Mouse (Mus musculus): ENCODE measurements around the gene Zmiz1. TPM values are rescaled to one million over a fixed set of nuclear protein-coding genes. Genes with fewer than 3 reads are reported as not detected.

Zmiz1 gene
- polyA plus RNA-seq, 1 experiment: 27.3 TPM

GRCm38 (mm10) chr14:25639979-25640378 is 181.0 kb downstream of the Zmiz1 start:
- Histone ChIP-seq H3K27me3 (ENCODE audit: control insufficient read depth, insufficient read depth, insufficient read length) (no peaks in the 10 kb centered on the region), H3K4me3 (ENCODE audit: insufficient read depth, poor library complexity, severe bottlenecking) (no peak overlapping the region), H3K79me3 (ENCODE audit: low read depth) (no peaks in the 10 kb centered on the region), H3K79me2 (ENCODE audit: control insufficient read depth, insufficient read depth) (peaks cover 15% of the 10 kb centered on the region), H3K36me3 (ENCODE audit: control insufficient read depth, insufficient read depth) (peaks cover 34% of the 10 kb centered on the region), H3ac (ENCODE audit: control insufficient read depth, insufficient read length, low read depth) (no peak overlapping the region)
- TF ChIP-seq FOSL1 (IDR thresholded peaks at IDR 0.05; ENCODE audit: insufficient read depth, low read length, poor library complexity, severe bottlenecking): no peak
- TF ChIP-seq CEBPB (IDR thresholded peaks at IDR 0.05; ENCODE audit: low read depth): no peak
- no peak for TF ChIP-seq USF1 (IDR thresholded peaks at IDR 0.05; ENCODE audit: low read depth)

- Histone ChIP-seq H3K36me3 (ENCODE audit: control insufficient read depth, insufficient read depth) (peaks cover 36% of the 10 kb centered on the region), H3K79me2 (ENCODE audit: control insufficient read depth, insufficient read depth) (peaks cover 15% of the 10 kb centered on the region), H3K4me3 (ENCODE audit: insufficient read depth, poor library complexity, severe bottlenecking) (no peak overlapping the region), H3K79me3 (ENCODE audit: low read depth) (no peaks in the 10 kb centered on the region), H3ac (ENCODE audit: control insufficient read depth, insufficient read length, low read depth) (no peak overlapping the region), H3K27me3 (ENCODE audit: control insufficient read depth, insufficient read depth, insufficient read length) (no peaks in the 10 kb centered on the region)
- TF ChIP-seq MAX (IDR thresholded peaks at IDR 0.05) (peak; percentile 22), CEBPB (IDR thresholded peaks at IDR 0.05; ENCODE audit: low read depth) (no peak), FOSL1 (IDR thresholded peaks at IDR 0.05; ENCODE audit: insufficient read depth, low read length, poor library complexity, severe bottlenecking) (peak; percentile 50), CTCF (IDR thresholded peaks at IDR 0.05; ENCODE audit: control insufficient read depth, insufficient read depth, insufficient read length) (no peak)
Observed at GRCm38 (mm10) chr14:25640421-25641056, 181.6 kb downstream of the Zmiz1 start.

- Histone ChIP-seq H3K27me3 (ENCODE audit: control insufficient read depth, insufficient read depth, insufficient read length) (no peaks in the 10 kb centered on the region), H3K36me3 (ENCODE audit: control insufficient read depth, insufficient read depth) (peaks cover 40% of the 10 kb centered on the region), H3K4me3 (ENCODE audit: insufficient read depth, poor library complexity, severe bottlenecking) (no peak overlapping the region), H3K79me3 (ENCODE audit: low read depth) (no peaks in the 10 kb centered on the region), H3ac (ENCODE audit: control insufficient read depth, insufficient read length, low read depth) (no peak overlapping the region), H3K79me2 (ENCODE audit: control insufficient read depth, insufficient read depth) (peaks cover 15% of the 10 kb centered on the region)
- TF ChIP-seq MYOD1 (IDR thresholded peaks at IDR 0.05; ENCODE audit: control insufficient read depth, insufficient read length, low read depth) (no peak), CTCF (IDR thresholded peaks at IDR 0.05; ENCODE audit: control insufficient read depth, insufficient read depth, insufficient read length) (no peak), FOSL1 (IDR thresholded peaks at IDR 0.05; ENCODE audit: insufficient read depth, low read length, poor library complexity, severe bottlenecking) (no peak), MYOG (IDR thresholded peaks at IDR 0.05; ENCODE audit: control insufficient read depth, extremely low read depth, insufficient read length) (no peak), USF1 (IDR thresholded peaks at IDR 0.05; ENCODE audit: low read depth) (no peak), MAX (IDR thresholded peaks at IDR 0.05) (no peak), CEBPB (IDR thresholded peaks at IDR 0.05; ENCODE audit: low read depth) (no peak)
Observed at GRCm38 (mm10) chr14:25641067-25641466, 182.1 kb downstream of the Zmiz1 start.

GRCm38 (mm10) chr14:25645717-25646116 is 186.7 kb downstream of the Zmiz1 start:
- no peaks in the 10 kb centered on the region for H3K27me3 ChIP-seq (ENCODE audit: control insufficient read depth, insufficient read depth, insufficient read length)
- TF ChIP-seq MAX (IDR thresholded peaks at IDR 0.05) (no peak), CEBPB (IDR thresholded peaks at IDR 0.05; ENCODE audit: low read depth) (no peak), CTCF (IDR thresholded peaks at IDR 0.05; ENCODE audit: control insufficient read depth, insufficient read depth, insufficient read length) (no peak), USF1 (IDR thresholded peaks at IDR 0.05; ENCODE audit: low read depth) (no peak), MYOD1 (IDR thresholded peaks at IDR 0.05; ENCODE audit: control insufficient read depth, insufficient read length, low read depth) (no peak), MYOG (IDR thresholded peaks at IDR 0.05; ENCODE audit: control insufficient read depth, extremely low read depth, insufficient read length) (no peak), FOSL1 (IDR thresholded peaks at IDR 0.05; ENCODE audit: insufficient read depth, low read length, poor library complexity, severe bottlenecking) (no peak)
- H3K36me3 ChIP-seq (ENCODE audit: control insufficient read depth, insufficient read depth): peaks cover 58% of the 10 kb centered on the region

GRCm38 (mm10) chr14:25646161-25646621 is 187.2 kb downstream of the Zmiz1 start:
- Histone ChIP-seq H3K27me3 (ENCODE audit: control insufficient read depth, insufficient read depth, insufficient read length) (no peaks in the 10 kb centered on the region), H3K4me3 (ENCODE audit: insufficient read depth, poor library complexity, severe bottlenecking) (no peak overlapping the region), H3K79me3 (ENCODE audit: low read depth) (no peaks in the 10 kb centered on the region), H3K36me3 (ENCODE audit: control insufficient read depth, insufficient read depth) (peaks cover 58% of the 10 kb centered on the region), H3K79me2 (ENCODE audit: control insufficient read depth, insufficient read depth) (peaks cover 3% of the 10 kb centered on the region), H3ac (ENCODE audit: control insufficient read depth, insufficient read length, low read depth) (no peak overlapping the region)
- no peak for TF ChIP-seq MAX (IDR thresholded peaks at IDR 0.05)
- TF ChIP-seq CEBPB (IDR thresholded peaks at IDR 0.05; ENCODE audit: low read depth): no peak
- TF ChIP-seq MYOG (IDR thresholded peaks at IDR 0.05; ENCODE audit: control insufficient read depth, extremely low read depth, insufficient read length): no peak
- TF ChIP-seq MYOD1 (IDR thresholded peaks at IDR 0.05; ENCODE audit: control insufficient read depth, insufficient read length, low read depth): no peak
- peak; percentile 50 for TF ChIP-seq CTCF (IDR thresholded peaks at IDR 0.05; ENCODE audit: control insufficient read depth, insufficient read depth, insufficient read length)
- TF ChIP-seq FOSL1 (IDR thresholded peaks at IDR 0.05; ENCODE audit: insufficient read depth, low read length, poor library complexity, severe bottlenecking): no peak
- TF ChIP-seq USF1 (IDR thresholded peaks at IDR 0.05; ENCODE audit: low read depth): no peak

More at GRCm38 (mm10) chr14:25645717-25646116, 186.7 kb downstream of the Zmiz1 start:
- no peak overlapping the region for H3ac ChIP-seq (ENCODE audit: control insufficient read depth, insufficient read length, low read depth)
- peaks cover 8% of the 10 kb centered on the region for H3K79me2 ChIP-seq (ENCODE audit: control insufficient read depth, insufficient read depth)
- no peak overlapping the region for H3K4me3 ChIP-seq (ENCODE audit: insufficient read depth, poor library complexity, severe bottlenecking)
- no peaks in the 10 kb centered on the region for H3K79me3 ChIP-seq (ENCODE audit: low read depth)

- no peaks in the 10 kb centered on the region for H3K27me3 ChIP-seq (ENCODE audit: control insufficient read depth, insufficient read depth, insufficient read length)
- no peak overlapping the region for H3K4me3 ChIP-seq (ENCODE audit: insufficient read depth, poor library complexity, severe bottlenecking)
- TF ChIP-seq CTCF (IDR thresholded peaks at IDR 0.05; ENCODE audit: control insufficient read depth, insufficient read depth, insufficient read length) (no peak), MAX (IDR thresholded peaks at IDR 0.05) (no peak), FOSL1 (IDR thresholded peaks at IDR 0.05; ENCODE audit: insufficient read depth, low read length, poor library complexity, severe bottlenecking) (no peak), MYOG (IDR thresholded peaks at IDR 0.05; ENCODE audit: control insufficient read depth, extremely low read depth, insufficient read length) (no peak), USF1 (IDR thresholded peaks at IDR 0.05; ENCODE audit: low read depth) (no peak)
- H3K79me3 ChIP-seq (ENCODE audit: low read depth): no peaks in the 10 kb centered on the region
- peaks cover 80% of the 10 kb centered on the region for H3K36me3 ChIP-seq (ENCODE audit: control insufficient read depth, insufficient read depth)
- no peaks in the 10 kb centered on the region for H3K79me2 ChIP-seq (ENCODE audit: control insufficient read depth, insufficient read depth)
- H3ac ChIP-seq (ENCODE audit: control insufficient read depth, insufficient read length, low read depth): no peak overlapping the region
Observed at GRCm38 (mm10) chr14:25651131-25651530, 192.1 kb downstream of the Zmiz1 start.

Data from C2C12 (cell line).